Mouse (Mus musculus) heart, adult 2 months (tissue): ENCODE measurements around the gene Ak3. TPM values are rescaled to one million over a fixed set of nuclear protein-coding genes. Genes with fewer than 3 reads are reported as not detected.
A peak's percentile ranks its signal among the peaks of the same experiment; 100 is the strongest.

Source experiments
- DNase-seq, 2 experiments: peaks; one replicate each; pipeline ENCODE4 v3.0.0; 2021
- H3K27ac ChIP-seq: fragments of 200-600 bp; 2 replicates; pipeline ENCODE4 v1.8.1; 2022
- H3K27me3 ChIP-seq: fragments of 200-500 bp; 2 replicates; pipeline ENCODE4 v1.6.1; 2012; ENCODE audit warnings: mild to moderate bottlenecking, low read length, inconsistent platforms, mixed read lengths; ENCODE audit not compliant: control insufficient read depth, insufficient read depth
- H3K36me3 ChIP-seq: fragments of 200-500 bp; 2 replicates; pipeline ENCODE4 v1.6.1; 2012; ENCODE audit warnings: low read length, inconsistent platforms; ENCODE audit not compliant: control insufficient read depth, insufficient read depth
- H3K4me1 ChIP-seq: fragments of 200-500 bp; 2 replicates; pipeline ENCODE4 v1.6.1; 2011; ENCODE audit warnings: low read length; ENCODE audit not compliant: control insufficient read depth, insufficient read depth
- H3K4me3 ChIP-seq: fragments of 200-600 bp; 2 replicates; pipeline ENCODE4 v1.8.1; 2022
- H3K79me2 ChIP-seq: fragments of 200-500 bp; replicated peaks from 2 replicates; pipeline ENCODE4 v1.6.1; 2012; ENCODE audit warnings: mild to moderate bottlenecking, inconsistent platforms, low read length, moderate library complexity, mixed read lengths; ENCODE audit not compliant: control insufficient read depth, insufficient read depth
- H3K9ac ChIP-seq: fragments of 200-500 bp; 2 replicates; pipeline ENCODE4 v1.6.1; 2012; ENCODE audit warnings: low read depth, mild to moderate bottlenecking, control low read depth, inconsistent platforms, low read length, mixed read lengths
- CTCF ChIP-seq: fragments of 200-600 bp; IDR thresholded peaks from 2 replicates; pipeline ENCODE4 v1.8.1; 2022; ENCODE audit warnings: antibody characterized with exemption, mild to moderate bottlenecking, moderate library complexity
- EP300 ChIP-seq: fragments of 200-500 bp; IDR thresholded peaks from 2 replicates; pipeline ENCODE4 v1.6.1; 2011; ENCODE audit warnings: low read depth, low read length, control low read depth; ENCODE audit not compliant: insufficient read depth
- POLR2A ChIP-seq: fragments of 200-500 bp; IDR thresholded peaks from 2 replicates; pipeline ENCODE4 v1.6.1; 2011; ENCODE audit warnings: mild to moderate bottlenecking, low read depth, low read length, control low read depth; ENCODE audit not compliant: insufficient read depth
- WGBS: fragments of 180-500 bp; shearing (Covaris S2); methylation state at CpG from one replicate; pipeline ENCODE4 v1.1.7; 2018; 5-methylcytosine and 5-hydroxymethylcytosine counted together
- intact Hi-C: fragments of 180-260 bp; cut with DNase I; formaldehyde crosslinking; loops from one replicate; pipeline ENCODE4 v1.15.1; 2025
- polyA plus RNA-seq: library from polyadenylated mRNA; depleted of rRNA; stranded (reverse); fragments of >200 nt; gene quantifications from 2 replicates; pipeline ENCODE4 v1.2.3, GENCODE M21; 2012
- total RNA-seq, 2 experiments: library from RNA; stranded (reverse); gene quantifications; 2 replicates each; pipeline ENCODE4 v1.2.3; 2021

Gene Ak3
- total and polyA plus RNA-seq, 3 experiments = 70.1 to 101 (median 85.8) TPM

- Histone ChIP-seq H3K27me3 (no peaks in the 10 kb centered on the region), H3K27ac (peak overlapping the region; percentile 86), H3K4me1 (peaks cover 12% of the 10 kb centered on the region), H3K4me3 (peak overlapping the region; percentile 54), H3K79me2 (no peaks in the 10 kb centered on the region), H3K36me3 (no peaks in the 10 kb centered on the region; the same call in 1 of the 2 replicates), H3K9ac (peak overlapping the region; percentile 59)
- WGBS = 8% methylated on average over 11 of the region's 11 CpGs
- peak; percentile 61 for TF ChIP-seq EP300
- TF ChIP-seq POLR2A = peak; percentile 93
- TF ChIP-seq CTCF = no peak
- intact Hi-C loops = loop anchor here (1.0 to 10.0 kb wide), 3 partner anchors 33 to 438 kb away; no protein-coding TSS in a partner anchor
- DNase-seq = peak; percentile 84 to 90
Observed at GRCm38 (mm10) chr19:29066981-29067471, 19.3 kb upstream of the Ak3 start.

GRCm38 (mm10) chr19:29064451-29065102, 16.8 kb upstream of the Ak3 start:
- TF ChIP-seq CTCF (no peak), EP300 (no peak), POLR2A (no peak)
- peaks cover 12% of the 10 kb centered on the region for H3K4me1 ChIP-seq
- no peaks in the 10 kb centered on the region for H3K79me2 ChIP-seq
- peak overlapping the region; percentile 42 for H3K9ac ChIP-seq
- H3K27ac ChIP-seq = peak overlapping the region; percentile 90
- WGBS = 19% methylated on average over 9 of the region's 9 CpGs
- peak; percentile 72 to 73 for DNase-seq
- intact Hi-C loops = loop anchor here (2.0 to 10.0 kb wide), 5 partner anchors 188 to 440 kb away; no protein-coding TSS in a partner anchor
- no peaks in the 10 kb centered on the region; the same call in 1 of the 2 replicates for H3K36me3 ChIP-seq
- peak overlapping the region; percentile 41; the same call in 1 of the 2 replicates for H3K4me3 ChIP-seq
- no peaks in the 10 kb centered on the region for H3K27me3 ChIP-seq

- peak overlapping the region; percentile 41; the same call in 1 of the 2 replicates for H3K4me3 ChIP-seq
- peaks cover 10% of the 10 kb centered on the region for H3K4me1 ChIP-seq
- TF ChIP-seq EP300 (peak; percentile 96), POLR2A (no peak; the same call in 1 of the 2 replicates), CTCF (no peak; the same call in 1 of the 2 replicates)
- H3K27ac ChIP-seq = peak overlapping the region; percentile 90
- no peaks in the 10 kb centered on the region for H3K27me3 ChIP-seq
- peak; percentile 91 to 94 for DNase-seq
- intact Hi-C loops = loop anchor here (2.0 to 10.0 kb wide), 5 partner anchors 15 to 441 kb away; no protein-coding TSS in a partner anchor
- 11% methylated on average over 18 of the region's 18 CpGs for WGBS
- no peaks in the 10 kb centered on the region; the same call in 1 of the 2 replicates for H3K36me3 ChIP-seq
- peak overlapping the region; percentile 69 for H3K9ac ChIP-seq
- no peaks in the 10 kb centered on the region for H3K79me2 ChIP-seq
Observed at GRCm38 (mm10) chr19:29063577-29064363, 16.0 kb upstream of the Ak3 start.

GRCm38 (mm10) chr19:29063009-29063408, 15.2 kb upstream of the Ak3 start:
- H3K4me1 ChIP-seq = peaks cover 8% of the 10 kb centered on the region
- 80% methylated on average over 5 of the region's 5 CpGs for WGBS
- DNase-seq = no peak
- intact Hi-C loops = loop anchor here (2.0 to 10.0 kb wide), 3 partner anchors 14 to 442 kb away; no protein-coding TSS in a partner anchor
- no peak overlapping the region for H3K4me3 ChIP-seq
- H3K9ac ChIP-seq = no peak overlapping the region
- no peaks in the 10 kb centered on the region for H3K27me3 ChIP-seq
- H3K27ac ChIP-seq = no peak overlapping the region
- no peaks in the 10 kb centered on the region; the same call in 1 of the 2 replicates for H3K36me3 ChIP-seq
- no peaks in the 10 kb centered on the region for H3K79me2 ChIP-seq
- TF ChIP-seq POLR2A (no peak), CTCF (no peak), EP300 (no peak)

- H3K27me3 ChIP-seq = no peaks in the 10 kb centered on the region
- TF ChIP-seq POLR2A (no peak), CTCF (no peak), EP300 (no peak)
- H3K4me1 ChIP-seq = peaks cover 5% of the 10 kb centered on the region
- H3K4me3 ChIP-seq = no peak overlapping the region
- no peaks in the 10 kb centered on the region for H3K36me3 ChIP-seq
- no peak for DNase-seq
- intact Hi-C loops = loop anchor here (5.0 to 10.0 kb wide), 2 partner anchors 283 to 445 kb away; no protein-coding TSS in a partner anchor
- H3K27ac ChIP-seq = no peak overlapping the region
- no peaks in the 10 kb centered on the region for H3K79me2 ChIP-seq
- H3K9ac ChIP-seq = no peak overlapping the region
- 53% methylated on average over 6 of the region's 6 CpGs for WGBS
Observed at GRCm38 (mm10) chr19:29060299-29060698, 12.5 kb upstream of the Ak3 start.
